10 mouse cellular contexts compared by ENCODE assay signal in the genomic region with DNA sequence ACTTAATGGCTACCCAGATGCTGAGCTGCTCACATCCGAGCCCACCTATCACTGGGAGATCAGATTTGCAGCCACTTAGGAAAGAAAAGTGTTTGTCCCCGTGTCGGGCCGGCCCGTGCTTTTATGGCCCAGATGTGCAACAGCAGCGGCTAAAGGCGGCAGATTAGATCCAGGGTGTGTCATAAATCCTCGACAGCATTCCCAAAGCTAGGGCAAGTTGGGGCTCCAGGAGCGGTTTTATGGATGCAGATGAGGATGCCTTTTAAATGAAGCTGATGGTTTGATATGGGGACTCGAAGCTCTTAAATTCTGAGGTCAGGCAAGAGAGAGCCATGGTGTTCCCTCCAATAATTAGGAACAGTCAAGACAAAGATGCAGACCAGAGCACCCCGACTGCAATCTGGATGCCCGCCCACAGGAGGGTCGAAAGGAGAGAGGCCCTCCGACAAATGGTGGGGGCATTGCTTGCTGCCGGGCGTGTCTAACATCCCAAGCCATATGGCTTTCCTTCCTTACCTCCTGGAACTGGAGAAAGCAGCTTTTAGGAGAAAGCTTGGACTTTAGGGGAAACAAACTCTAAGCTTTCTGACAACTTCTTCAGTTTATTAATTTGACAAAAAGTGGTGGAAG. TPM values are rescaled to one million over a fixed set of nuclear protein-coding genes. Genes with fewer than 3 reads are reported as not detected.
DNase-seq lines count a peak whose midpoint lies in the region; ATAC-seq lines count a peak whose summit lies in the region.
"Had no signal": no experiment of that assay in that cellular context is flagged by ENCODE, and none has a peak within 500 bp of the region (broad histone marks: within the 10 kb centered on the region; RNA-seq: fewer than 3 reads in every experiment).

No protein-coding gene starts in this region.

- WGBS in forebrain, embryonic 10.5 days = 58% methylated on average over 16 of the region's 16 CpGs
- WGBS in intestine, embryonic 16.5 days = 21% methylated on average over 16 of the region's 16 CpGs
- 44% methylated on average over 16 of the region's 16 CpGs for whole genome bisulfite sequencing in midbrain, embryonic 14.5 days

- peaks cover 50% of the 10 kb centered on the region for H3K27me3 ChIP-seq in forebrain, embryonic 10.5 days (ENCODE audit: poor library complexity, severe bottlenecking)
- peaks cover 21% of the 10 kb centered on the region; the same call in 1 of the 2 replicates for H3K27me3 ChIP-seq in intestine, embryonic 16.5 days (replicated peaks; ENCODE audit: control insufficient read depth, insufficient read depth, low read length)
- no peaks in the 10 kb centered on the region for H3K27me3 ChIP-seq in midbrain, embryonic 14.5 days (ENCODE audit: control insufficient read depth, insufficient read depth, low read length)

- no peak for ATAC-seq in intestine, embryonic 16.5 days
- no peak for ATAC-seq in midbrain, embryonic 14.5 days (ENCODE audit: low FRiP score, low TSS enrichment)
- ATAC-seq in granulocyte monocyte progenitor cell, adult 5-6 weeks (replicated peaks; ENCODE audit: poor library complexity, severe bottlenecking) = no peak
- ATAC-seq in frontal cortex, adult (ENCODE audit: low TSS enrichment) = no peak

- H3K9ac ChIP-seq in intestine, embryonic 16.5 days (ENCODE audit: low read depth, low read length) = no peak overlapping the region
- H3K9ac ChIP-seq in midbrain, embryonic 14.5 days (replicated peaks; ENCODE audit: low read length) = peak overlapping the region; percentile 75; the same call in 1 of the 2 replicates

- peaks cover 44% of the 10 kb centered on the region for H3K4me1 ChIP-seq in forebrain, embryonic 10.5 days
- H3K4me1 ChIP-seq in intestine, embryonic 16.5 days (ENCODE audit: control insufficient read depth, insufficient read depth, low read length) = 0 out of 2 replicates have a peak, but pooled peaks cover 4% of the 10 kb centered on the region
- peaks cover 21% of the 10 kb centered on the region for H3K4me1 ChIP-seq in midbrain, embryonic 14.5 days (ENCODE audit: control insufficient read depth, insufficient read depth, low read length)

- no peaks in the 10 kb centered on the region for H3K36me3 ChIP-seq in forebrain, embryonic 10.5 days (replicated peaks)
- no peaks in the 10 kb centered on the region for H3K36me3 ChIP-seq in intestine, embryonic 16.5 days (ENCODE audit: control insufficient read depth, insufficient read depth, low read length)
- H3K36me3 ChIP-seq in midbrain, embryonic 14.5 days (ENCODE audit: control insufficient read depth, insufficient read depth, low read length) = no peaks in the 10 kb centered on the region

- peak overlapping the region; percentile 82 for H3K4me3 ChIP-seq in forebrain, embryonic 10.5 days
- peak overlapping the region; percentile 61 for H3K4me3 ChIP-seq in intestine, embryonic 16.5 days (ENCODE audit: low read length)
- H3K4me3 ChIP-seq in midbrain, embryonic 14.5 days (replicated peaks; ENCODE audit: low read depth, low read length) = peak overlapping the region; percentile 82
- H3K4me3 ChIP-seq: megakaryocyte, embryonic 14.5 days had no signal

- peak; percentile 41 for DNase-seq in embryo, embryonic 10.5 days (ENCODE audit: low spot score)
- DNase-seq in forebrain, embryonic 10.5 days (ENCODE audit: extremely low spot score, low spot score) = no peak
- DNase-seq in midbrain, embryonic 14.5 days = no peak
- DNase-seq in ovary, postnatal 10 days (ENCODE audit: low spot score) = no peak
- DNase-seq in adrenal gland, postnatal 36 days = no peak
- DNase-seq: spleen, adult 18-20 months had no signal

- H3K4me2 ChIP-seq in intestine, embryonic 16.5 days (ENCODE audit: low read depth, low read length) = peak overlapping the region; percentile 89; the same call in 1 of the 2 replicates
- peak overlapping the region; percentile 83 for H3K4me2 ChIP-seq in midbrain, embryonic 14.5 days (ENCODE audit: low read length)

- H3K9me3 ChIP-seq in forebrain, embryonic 10.5 days = no peaks in the 10 kb centered on the region
- no peaks in the 10 kb centered on the region for H3K9me3 ChIP-seq in intestine, embryonic 16.5 days (ENCODE audit: control insufficient read depth, low read length)
- H3K9me3 ChIP-seq in midbrain, embryonic 14.5 days (ENCODE audit: control insufficient read depth, low read length) = no peaks in the 10 kb centered on the region
- H3K9me3 ChIP-seq: megakaryocyte, embryonic 14.5 days had no signal

- H3K27ac ChIP-seq in forebrain, embryonic 10.5 days = no peak overlapping the region
- H3K27ac ChIP-seq in intestine, embryonic 16.5 days (ENCODE audit: low read length) = no peak overlapping the region
- H3K27ac ChIP-seq in midbrain, embryonic 14.5 days (replicated peaks; ENCODE audit: low read depth, low read length) = no peak overlapping the region

RNA-seq across cellular contexts. Expression of a gene that starts 1.8 kb away (rescaled TPM):
- polyA plus RNA-seq in forebrain, embryonic 10.5 days (2016; fragmentation: Nextera tagmentation; extraction: Ambion mirVana) = 14.9 and 15.9 TPM in 2 replicates
- polyA plus RNA-seq in intestine, embryonic 16.5 days (2015; fragmentation: Nextera tagmentation; extraction: Ambion mirVana) = 9.2 and 9.6 TPM in 2 replicates
- polyA plus RNA-seq in midbrain, embryonic 14.5 days (2014; fragmentation: Nextera tagmentation; extraction: Ambion mirVana) = 21.6 and 33.5 TPM in 2 replicates
- total RNA-seq in granulocyte monocyte progenitor cell, adult 5-6 weeks (2014; fragmentation: Nextera tagmentation) = 0.64 TPM in 1 of 2 replicates, not detected in the other
- 0.31 and 1.2 TPM in 2 replicates for total RNA-seq in granulocyte monocyte progenitor cell, adult 5-6 weeks (2017)
- 100 to 1,000 TPM; 143 to 169 TPM for total RNA-seq in adrenal gland, postnatal 36 days (2021)

RNA-seq across cellular contexts. Expression of a gene that starts 59.9 kb away (rescaled TPM):
- polyA plus RNA-seq in forebrain, embryonic 10.5 days (2016; fragmentation: Nextera tagmentation; extraction: Ambion mirVana) = 0.60 and 0.79 TPM in 2 replicates
- 0.48 and 0.70 TPM in 2 replicates for polyA plus RNA-seq in intestine, embryonic 16.5 days (2015; fragmentation: Nextera tagmentation; extraction: Ambion mirVana)
- 0.49 and 0.50 TPM in 2 replicates for polyA plus RNA-seq in midbrain, embryonic 14.5 days (2014; fragmentation: Nextera tagmentation; extraction: Ambion mirVana)
- not detected in 2 replicates for total RNA-seq in granulocyte monocyte progenitor cell, adult 5-6 weeks (2014; fragmentation: Nextera tagmentation)
- total RNA-seq in granulocyte monocyte progenitor cell, adult 5-6 weeks (2017) = not detected in 2 replicates
- total RNA-seq in adrenal gland, postnatal 36 days (2021) = not detected
